Mouse (Mus musculus) ES-Bruce4 (cell line): ENCODE measurements at regions not wholly inside any gene's neighbourhood (a gene's known extent, or its start where the extent isn't known, plus 50 kb on each side); places are given as distances from the start of the nearest gene placed in this dataset.

ENCODE experiments used
- CTCF ChIP-seq: IDR thresholded peaks from one replicate; pipeline ENCODE4 v1.8.1; 2011; ENCODE audit warnings: low read depth, low read length
- EP300 ChIP-seq: IDR thresholded peaks from 2 replicates; pipeline ENCODE4 v1.6.1; 2011; ENCODE audit warnings: low read depth, low read length; ENCODE audit not compliant: insufficient read depth

DNA sequence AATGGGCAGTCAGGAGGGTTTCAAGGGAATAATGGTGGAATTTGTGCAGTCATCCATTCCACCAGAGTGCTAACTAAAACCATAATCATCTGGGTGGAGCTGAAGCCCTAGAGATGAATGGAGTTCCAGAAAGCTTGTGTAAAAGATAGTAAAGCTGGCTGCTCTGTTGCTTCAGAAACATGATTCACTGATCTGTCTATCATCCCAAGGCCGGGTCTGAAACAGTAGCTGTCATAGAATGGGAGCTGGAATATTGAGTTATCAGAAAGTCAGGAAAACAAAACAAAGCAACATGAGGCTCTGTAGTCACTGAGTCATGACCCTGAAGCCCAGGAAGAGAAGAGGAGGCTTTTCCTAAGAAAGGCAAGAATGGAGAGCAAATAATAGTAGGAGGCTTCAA, 408.1 kb upstream of the Camk1g start:
- TF ChIP-seq CTCF = no peak
- no peak for TF ChIP-seq EP300
